Mouse (Mus musculus) brain, adult 10 weeks (tissue): ENCODE results near the gene Tmem231. TPM values are rescaled to one million over a fixed set of nuclear protein-coding genes. Genes with fewer than 3 reads are reported as not detected.

ENCODE experiments used
- polyA plus RNA-seq: library from polyadenylated mRNA; stranded (reverse); fragments of 350-450 nt; fragmentation: Illumina TruSeq; extraction: RNeasy Lipid Tissue Mini Kit (QIAGEN cat#74804); gene quantifications from one replicate; pipeline ENCODE4 v1.2.3, GENCODE M21; 2015; ENCODE audit warnings: low read depth, low replicate concordance

Gene Tmem231
- polyA plus RNA-seq = 10.3 TPM

GRCm38 (mm10) chr8:111933348-111934076 lies at the start of gene Tmem231:
Gene Tmem231, minus strand, starts transcription at chr8:111933881.

GRCm38 (mm10) chr8:111940171-111941100 lies 6.8 kb upstream of the Tmem231 start, which contains the start of gene Gabarapl2:
Gene Gabarapl2, plus strand, starts transcription at chr8:111940703.

GRCm38 (mm10) chr8:111909621-111910450 lies 23.8 kb downstream of the Tmem231 start, which contains the start of gene Chst5:
Gene Chst5, minus strand, starts transcription at chr8:111910447.

GRCm38 (mm10) chr8:111876355-111876948 lies 57.2 kb downstream of the Tmem231 start, which contains the start of gene Tmem170:
Gene Tmem170, minus strand, starts transcription at chr8:111876750.

Other genes starting within 250 kb of the Tmem231 start
- not detected for gene Ctrb1, start 242.9 kb downstream of the Tmem231 start, polyA plus RNA-seq
- 35.4 TPM for gene Bcar1, start 190.1 kb downstream of the Tmem231 start, polyA plus RNA-seq
- gene Cfdp1, start 79.6 kb downstream of the Tmem231 start, polyA plus RNA-seq = 146 TPM
- 3.3 TPM for gene Tmem170, start 57.1 kb downstream of the Tmem231 start, polyA plus RNA-seq
- gene Chst5, start 23.4 kb downstream of the Tmem231 start, polyA plus RNA-seq = 1.6 TPM
- gene Gabarapl2, start 6.8 kb upstream of the Tmem231 start, polyA plus RNA-seq = 428 TPM
- 7.0 TPM for gene Adat1, start 58.4 kb upstream of the Tmem231 start, polyA plus RNA-seq
- gene Kars, start 77.4 kb upstream of the Tmem231 start, polyA plus RNA-seq = 76.7 TPM
- gene Terf2ip, start 77.5 kb upstream of the Tmem231 start, polyA plus RNA-seq = 35.9 TPM
- not detected for gene Gm6793, start 81.2 kb upstream of the Tmem231 start, polyA plus RNA-seq